Mouse (Mus musculus) neural tube, embryonic 14.5 days (tissue): ENCODE data around the gene Smyd3. TPM values are rescaled to one million over a fixed set of nuclear protein-coding genes. Genes with fewer than 3 reads are reported as not detected.
A peak's percentile ranks its signal among the peaks of the same experiment; 100 is the strongest.

Experiments
- ATAC-seq: fragments of 200-750 bp; cut with Nextera tagmentation; 2 replicates; pipeline ENCODE4 v1.8.0; 2017; ENCODE audit warnings: low read depth, mild to moderate bottlenecking, moderate TSS enrichment, moderate library complexity
- H3K27ac ChIP-seq: fragments of 300-500 bp; sonication (generic); 2 replicates; pipeline ENCODE4 v1.5.1; 2014; ENCODE audit warnings: low read depth, mild to moderate bottlenecking, control low read depth, low read length, moderate library complexity, mixed read lengths
- H3K27me3 ChIP-seq: fragments of 300-500 bp; sonication (generic); 2 replicates; pipeline ENCODE4 v1.6.1; 2014; ENCODE audit warnings: low read length; ENCODE audit not compliant: control insufficient read depth, insufficient read depth
- H3K36me3 ChIP-seq: fragments of 300-500 bp; sonication (generic); 2 replicates; pipeline ENCODE4 v1.6.1; 2014; ENCODE audit warnings: low read length, mixed read lengths; ENCODE audit not compliant: control insufficient read depth, insufficient read depth
- H3K4me1 ChIP-seq: fragments of 300-500 bp; sonication (generic); 2 replicates; pipeline ENCODE4 v1.6.1; 2014; ENCODE audit warnings: low read length; ENCODE audit not compliant: control insufficient read depth, insufficient read depth
- H3K4me2 ChIP-seq: fragments of 300-500 bp; sonication (generic); 2 replicates; pipeline ENCODE4 v1.6.1; 2014; ENCODE audit warnings: mild to moderate bottlenecking, low read depth, low read length, control low read depth
- H3K4me3 ChIP-seq: fragments of 300-500 bp; sonication (generic); 2 replicates; pipeline ENCODE4 v1.5.1; 2014; ENCODE audit warnings: low read depth, low read length, control low read depth, mixed read lengths
- H3K9ac ChIP-seq: fragments of 300-500 bp; sonication (generic); replicated peaks from 2 replicates; pipeline ENCODE4 v1.6.1; 2014; ENCODE audit warnings: low read depth, mild to moderate bottlenecking, control low read depth, low read length, mixed read lengths
- H3K9me3 ChIP-seq: fragments of 300-500 bp; sonication (generic); 2 replicates; pipeline ENCODE4 v1.6.1; 2016; ENCODE audit warnings: low read length; ENCODE audit not compliant: control insufficient read depth
- WGBS: fragments of 180-500 bp; shearing (Covaris S2); extraction: QIAGEN DNeasy Blood & Tissue Kit; methylation state at CpG from one replicate; pipeline ENCODE4 v1.1.7; 2014; 5-methylcytosine and 5-hydroxymethylcytosine counted together
- polyA plus RNA-seq: library from polyadenylated mRNA; unstranded; fragments of >200 nt; fragmentation: Nextera tagmentation; extraction: Ambion mirVana; gene quantifications from 2 replicates; pipeline ENCODE4 v1.2.1, GENCODE M21; 2014

The Smyd3 gene
- polyA plus RNA-seq, 1 experiment from 2014 or later = 25.6 TPM

DNA sequence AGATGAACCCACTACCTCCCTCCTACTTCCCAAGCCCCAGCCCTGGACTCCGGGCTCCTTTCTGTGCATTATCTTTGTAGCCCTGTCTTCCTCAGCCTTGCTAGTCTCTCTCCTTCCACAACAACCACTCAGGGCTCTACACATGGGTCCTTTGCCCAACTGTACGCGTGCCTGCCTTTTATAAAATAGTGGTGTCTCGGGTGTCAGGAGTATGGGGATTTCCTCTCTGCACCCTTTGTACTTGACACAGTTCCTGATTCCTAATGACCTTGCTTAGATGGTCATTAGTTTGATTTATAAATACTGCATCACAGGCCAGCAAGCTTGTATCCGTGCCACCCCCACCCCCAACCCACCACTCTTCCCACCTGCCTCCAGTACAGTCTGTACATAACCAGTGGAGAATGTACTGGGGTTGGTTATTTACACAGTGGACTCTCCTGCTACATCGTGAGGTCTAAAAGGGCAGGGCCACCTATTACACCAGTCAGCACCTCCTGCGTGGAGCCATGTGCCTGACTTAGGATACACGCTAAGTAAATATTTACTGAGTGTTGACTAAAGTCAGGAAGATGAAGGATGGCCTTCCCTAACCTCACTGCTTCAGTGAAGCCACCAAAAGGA lies 281.5 kb downstream of the Smyd3 start:
- Histone ChIP-seq H3K9me3 (no peaks in the 10 kb centered on the region), H3K27me3 (no peaks in the 10 kb centered on the region), H3K9ac (no peak overlapping the region), H3K4me3 (no peak overlapping the region), H3K36me3 (no peaks in the 10 kb centered on the region), H3K4me1 (no peaks in the 10 kb centered on the region), H3K4me2 (no peak overlapping the region), H3K27ac (no peak overlapping the region)
- no peak for ATAC-seq
- 70% methylated on average over 8 of the region's 8 CpGs for WGBS

- Histone ChIP-seq H3K27ac (peak overlapping the region; percentile 44; the same call in 1 of the 2 replicates), H3K4me2 (no peak overlapping the region), H3K4me1 (no peaks in the 10 kb centered on the region), H3K27me3 (no peaks in the 10 kb centered on the region), H3K9ac (no peak overlapping the region), H3K9me3 (no peaks in the 10 kb centered on the region), H3K4me3 (no peak overlapping the region), H3K36me3 (no peaks in the 10 kb centered on the region)
- WGBS = 22% methylated on average over 13 of the region's 13 CpGs
- ATAC-seq = peak; percentile 88
These were observed 285.8 kb downstream of the Smyd3 start for GRCm38 (mm10) chr1:179231777-179232661.

- WGBS = 73% methylated on average over 3 of the region's 3 CpGs
- no peak for ATAC-seq
- Histone ChIP-seq H3K27ac (no peak overlapping the region), H3K9ac (no peak overlapping the region), H3K36me3 (no peaks in the 10 kb centered on the region), H3K4me3 (no peak overlapping the region), H3K4me2 (no peak overlapping the region), H3K9me3 (no peaks in the 10 kb centered on the region), H3K27me3 (no peaks in the 10 kb centered on the region), H3K4me1 (no peaks in the 10 kb centered on the region)
These were observed 288.3 kb downstream of the Smyd3 start for GRCm38 (mm10) chr1:179229515-179229914.

- Histone ChIP-seq H3K4me3 (no peak overlapping the region), H3K36me3 (no peaks in the 10 kb centered on the region), H3K9me3 (no peaks in the 10 kb centered on the region), H3K9ac (no peak overlapping the region), H3K4me1 (no peaks in the 10 kb centered on the region), H3K27ac (no peak overlapping the region), H3K4me2 (no peak overlapping the region), H3K27me3 (no peaks in the 10 kb centered on the region)
- WGBS = 38% methylated on average over 1 of the region's 1 CpGs
- no peak for ATAC-seq
These were observed 297.6 kb downstream of the Smyd3 start for GRCm38 (mm10) chr1:179220290-179220689.

DNA sequence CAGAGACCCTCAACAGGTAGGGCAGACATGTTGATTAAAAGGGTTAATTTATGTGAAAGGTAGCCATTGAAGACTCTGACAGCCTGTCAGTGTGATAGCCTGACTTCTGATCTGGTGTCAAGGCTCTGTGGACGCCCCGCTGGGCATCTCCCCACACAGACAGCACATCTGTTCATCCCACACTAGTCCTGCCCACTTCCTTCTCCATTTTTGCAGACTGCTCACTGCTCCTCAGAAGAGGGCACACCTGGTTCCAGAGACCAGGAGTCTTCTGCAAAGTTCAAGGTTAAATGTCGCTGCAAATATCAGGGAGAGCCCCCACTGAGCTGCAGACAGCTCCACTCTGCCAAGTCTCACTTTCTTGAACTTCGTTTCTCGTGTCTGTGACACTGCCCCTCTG lies 299.8 kb downstream of the Smyd3 start:
- Histone ChIP-seq H3K27me3 (no peaks in the 10 kb centered on the region), H3K4me3 (no peak overlapping the region), H3K9me3 (no peaks in the 10 kb centered on the region), H3K4me2 (no peak overlapping the region), H3K27ac (no peak overlapping the region), H3K4me1 (no peaks in the 10 kb centered on the region), H3K9ac (no peak overlapping the region), H3K36me3 (no peaks in the 10 kb centered on the region)
- no peak for ATAC-seq
- WGBS = 65% methylated on average over 5 of the region's 5 CpGs

DNA sequence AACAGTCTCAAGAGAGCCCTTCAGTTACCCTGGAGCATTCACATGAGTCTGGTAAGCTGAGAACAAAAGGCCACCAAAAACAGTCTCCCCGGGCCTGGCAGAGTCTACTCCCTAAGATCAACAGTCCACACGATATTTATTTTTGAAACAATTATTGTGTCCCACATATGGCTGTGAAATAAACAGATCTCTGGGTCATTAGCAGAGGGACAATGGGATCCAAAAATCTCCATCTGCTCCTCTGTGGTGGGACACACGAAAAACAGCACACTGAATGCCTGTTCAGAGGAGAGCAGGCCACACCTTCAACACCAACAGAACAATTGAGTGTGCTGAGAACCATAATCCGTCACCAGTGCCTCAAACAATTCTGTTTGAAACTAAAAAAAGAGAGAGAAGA lies 300.8 kb downstream of the Smyd3 start:
- Histone ChIP-seq H3K27ac (no peak overlapping the region), H3K9me3 (no peaks in the 10 kb centered on the region), H3K4me2 (no peak overlapping the region), H3K4me1 (no peaks in the 10 kb centered on the region), H3K9ac (no peak overlapping the region), H3K4me3 (no peak overlapping the region), H3K36me3 (no peaks in the 10 kb centered on the region), H3K27me3 (no peaks in the 10 kb centered on the region)
- ATAC-seq = no peak
- 37% methylated on average over 4 of the region's 4 CpGs for WGBS

DNA sequence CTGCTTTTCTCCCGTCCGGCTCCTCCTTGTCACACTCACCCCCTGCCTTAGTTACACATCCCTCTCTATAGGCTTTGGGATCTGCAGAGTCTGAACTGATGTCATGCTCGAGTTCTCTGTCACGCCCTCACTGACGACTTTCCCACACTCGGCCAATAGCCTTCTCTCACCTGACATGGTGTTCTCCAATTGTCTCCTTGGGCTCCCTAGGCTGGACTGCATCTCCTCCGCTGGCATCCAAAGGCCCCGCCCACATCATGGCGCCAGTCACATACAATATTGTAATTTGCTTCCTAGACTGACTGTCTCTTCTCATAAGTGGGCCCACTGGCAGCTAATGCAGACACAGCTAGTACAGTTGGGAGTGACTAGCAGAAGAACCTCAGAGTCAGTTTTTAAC lies 304.5 kb downstream of the Smyd3 start:
- Histone ChIP-seq H3K4me3 (no peak overlapping the region), H3K27ac (no peak overlapping the region), H3K9ac (no peak overlapping the region), H3K36me3 (no peaks in the 10 kb centered on the region), H3K9me3 (no peaks in the 10 kb centered on the region), H3K27me3 (no peaks in the 10 kb centered on the region), H3K4me1 (no peaks in the 10 kb centered on the region), H3K4me2 (no peak overlapping the region)
- no peak for ATAC-seq
- WGBS = 87% methylated on average over 9 of the region's 9 CpGs

DNA sequence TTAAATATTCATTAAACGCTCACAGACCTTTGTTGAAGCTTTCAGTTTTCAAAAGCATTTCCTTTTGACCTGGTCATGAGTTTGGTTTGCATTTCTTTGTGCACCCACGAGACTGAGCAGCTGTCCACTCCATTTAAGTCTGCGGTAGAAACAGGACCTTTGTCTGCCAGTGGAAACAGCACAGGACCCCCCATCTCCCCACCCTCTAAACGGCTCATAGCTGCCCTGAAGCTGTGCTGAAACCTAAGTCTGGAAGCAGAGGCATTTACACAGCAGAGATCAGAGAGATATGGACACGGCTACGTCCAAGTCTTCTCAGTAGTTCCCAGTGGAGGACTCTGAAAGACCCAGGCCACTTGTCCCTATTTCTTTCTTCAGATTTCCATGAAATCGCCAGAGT lies 305.5 kb downstream of the Smyd3 start:
- no peaks in the 10 kb centered on the region for H3K9me3 ChIP-seq
- no peaks in the 10 kb centered on the region for H3K36me3 ChIP-seq
- H3K4me2 ChIP-seq = no peak overlapping the region
- WGBS = 43% methylated on average over 7 of the region's 7 CpGs
- no peak overlapping the region for H3K9ac ChIP-seq
- H3K27ac ChIP-seq = no peak overlapping the region
- H3K4me1 ChIP-seq = 0 out of 2 replicates have a peak, but pooled peaks cover 3% of the 10 kb centered on the region
- H3K4me3 ChIP-seq = no peak overlapping the region
- no peaks in the 10 kb centered on the region for H3K27me3 ChIP-seq
- no peak for ATAC-seq

GRCm38 (mm10) chr1:179211313-179211712 lies 306.5 kb downstream of the Smyd3 start:
- Histone ChIP-seq H3K4me1 (0 out of 2 replicates have a peak, but pooled peaks cover 4% of the 10 kb centered on the region), H3K4me3 (no peak overlapping the region), H3K27ac (no peak overlapping the region), H3K9ac (no peak overlapping the region), H3K27me3 (no peaks in the 10 kb centered on the region), H3K9me3 (no peaks in the 10 kb centered on the region), H3K4me2 (no peak overlapping the region), H3K36me3 (no peaks in the 10 kb centered on the region)
- no peak for ATAC-seq
- 94% methylated on average over 4 of the region's 4 CpGs for WGBS
